Mouse (Mus musculus) thymus, postnatal 0 days (tissue): Measurements from ENCODE around the gene Prr36. TPM values are rescaled to one million over a fixed set of nuclear protein-coding genes. Genes with fewer than 3 reads are reported as not detected.
A peak's percentile ranks its signal among the peaks of the same experiment; 100 is the strongest.

Source experiments
- DNase-seq: peaks from one replicate; pipeline ENCODE4 v3.0.0-alpha.2; 2015; ENCODE audit warnings: low spot score
- polyA plus RNA-seq: library from polyadenylated mRNA; unstranded; fragments of >200 nt; fragmentation: Nextera tagmentation; extraction: Ambion mirVana; gene quantifications from 2 replicates; pipeline ENCODE4 v1.2.1, GENCODE M21; 2015

The Prr36 gene
- polyA plus RNA-seq, 1 experiment from 2014 or later = 0.42 TPM

DNA sequence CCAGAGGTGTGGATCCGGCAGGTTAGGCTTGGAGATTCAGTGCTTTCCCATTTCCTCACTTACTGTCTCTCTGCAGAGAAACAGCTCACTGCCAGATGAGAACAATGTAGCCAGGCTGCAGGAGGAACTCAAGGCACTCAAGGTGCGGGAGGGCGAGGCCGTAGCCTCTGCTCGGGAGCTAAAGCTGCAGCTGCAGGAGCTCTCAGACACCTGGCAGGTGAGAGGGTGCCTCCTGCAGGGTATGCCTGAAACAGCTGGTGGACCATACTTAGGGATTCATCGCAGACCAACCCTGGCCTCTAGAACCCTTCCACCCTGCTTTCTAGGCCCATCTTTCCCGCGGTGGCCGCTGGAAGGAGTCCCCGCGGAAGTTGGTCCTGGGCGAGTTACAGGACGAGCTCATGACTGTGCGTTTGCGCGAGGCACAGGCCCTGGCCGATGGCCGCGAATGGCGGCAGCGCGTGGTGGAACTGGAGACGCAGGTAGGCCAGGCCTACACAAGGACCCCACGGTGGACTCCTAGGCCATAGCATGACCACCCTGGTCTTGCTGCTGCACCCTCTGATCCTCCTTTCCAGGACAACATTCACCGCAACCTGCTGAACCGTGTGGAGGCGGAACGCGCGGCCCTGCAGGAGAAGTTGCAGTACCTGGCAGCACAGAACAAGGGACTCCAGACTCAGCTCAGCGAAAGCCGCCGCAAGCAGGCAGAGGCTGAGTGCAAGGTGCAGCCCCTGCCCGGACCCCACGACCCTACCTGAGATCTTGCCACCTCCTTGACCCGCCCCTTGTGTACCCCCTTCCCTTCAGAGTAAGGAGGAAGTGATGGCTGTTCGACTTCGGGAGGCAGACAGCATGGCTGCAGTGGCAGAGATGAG is 11.8 kb downstream of the Prr36 start:
- no peak for DNase-seq

DNA sequence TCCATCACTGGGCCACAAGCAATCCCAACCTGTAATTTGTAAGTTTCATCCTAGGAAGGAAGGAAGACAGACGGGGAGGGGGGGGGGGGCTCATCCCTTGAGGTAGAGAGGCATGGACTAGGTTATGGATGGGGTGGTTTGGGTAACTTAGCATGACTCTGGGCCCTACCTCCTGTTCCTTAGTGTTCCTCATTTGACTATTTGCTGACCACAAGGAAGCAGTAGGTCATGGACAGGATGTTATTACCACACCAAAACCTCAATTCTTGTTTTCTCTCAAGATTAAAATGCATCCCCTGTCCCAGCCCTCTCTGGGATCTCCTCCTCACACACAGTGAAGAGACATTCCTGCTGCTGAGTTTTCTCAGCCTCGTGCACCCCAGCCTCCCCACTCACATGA is 15.9 kb downstream of the Prr36 start:
- DNase-seq = no peak

DNA sequence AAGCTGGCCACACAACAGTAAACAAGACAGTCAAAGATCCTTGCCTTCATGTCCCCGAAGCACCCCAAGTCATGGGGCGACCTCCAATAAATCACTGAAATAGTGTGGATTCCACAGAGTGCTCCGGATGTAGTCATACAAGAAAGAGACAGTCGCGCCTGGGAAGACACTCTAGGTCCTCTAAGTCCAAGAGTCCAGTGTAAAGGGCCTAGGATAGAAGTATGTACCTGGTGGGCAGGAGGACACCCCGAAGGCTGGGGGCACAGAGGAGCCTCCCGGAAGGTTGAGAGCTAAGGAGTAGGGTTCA is 23.7 kb downstream of the Prr36 start:
- DNase-seq = no peak

DNA sequence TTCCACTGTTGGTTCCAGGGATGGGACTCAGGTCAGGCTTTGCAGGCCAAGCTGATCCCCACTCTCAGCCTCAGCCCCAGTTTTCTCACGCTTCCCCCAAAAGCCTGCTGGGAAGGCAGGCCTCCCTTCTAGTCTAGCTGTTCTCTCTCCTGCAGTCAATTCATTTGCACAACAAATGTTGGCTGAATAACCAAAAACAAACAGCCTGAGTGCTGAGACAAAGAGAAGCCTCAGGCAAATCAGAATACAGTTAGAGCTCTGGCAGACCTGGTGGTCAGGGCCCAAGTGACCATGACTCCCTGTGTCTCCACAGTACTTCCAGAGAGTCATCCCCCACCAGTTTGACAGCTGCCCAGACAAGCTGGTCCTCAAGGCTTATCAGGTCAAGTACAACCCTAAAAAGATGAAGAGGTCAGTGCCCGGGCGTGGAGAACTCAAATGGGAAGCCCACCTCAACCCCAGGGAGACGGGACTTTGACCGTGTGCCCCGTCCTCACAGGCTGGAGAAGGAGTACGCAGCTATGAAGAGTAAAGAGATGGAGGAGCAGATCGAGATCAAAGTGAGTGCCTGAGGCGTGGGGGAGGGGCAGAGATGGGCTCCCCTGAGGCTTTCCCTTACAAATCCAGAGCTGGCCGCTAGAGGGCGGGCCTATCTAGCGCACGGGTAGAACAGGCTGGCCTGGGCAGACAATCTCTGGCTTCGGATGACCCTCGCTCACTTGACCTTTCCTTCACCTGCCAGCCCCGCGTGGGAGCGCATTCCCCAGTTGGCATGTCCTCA is 24.3 kb downstream of the Prr36 start:
- peak; percentile 84 for DNase-seq

DNA sequence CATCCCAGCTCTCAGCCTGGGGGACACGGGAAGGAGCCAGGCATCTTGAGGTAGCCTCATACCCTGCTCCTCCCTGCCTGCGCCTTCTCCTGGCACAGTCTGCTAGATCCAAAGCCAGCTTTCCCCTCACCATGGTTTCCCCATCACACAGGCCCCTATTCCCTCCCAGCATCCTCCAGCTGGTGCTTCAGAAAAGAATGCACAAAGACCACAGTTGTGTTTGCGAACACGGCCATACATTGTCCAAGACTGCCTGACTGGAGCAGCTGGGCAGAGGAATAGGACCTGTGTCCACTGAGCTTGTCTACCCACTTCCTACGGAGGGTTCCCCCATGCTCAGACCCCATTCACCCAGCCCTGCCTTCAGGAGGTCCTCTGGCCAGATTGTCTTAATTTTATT is 25.0 kb downstream of the Prr36 start:
- no peak for DNase-seq

DNA sequence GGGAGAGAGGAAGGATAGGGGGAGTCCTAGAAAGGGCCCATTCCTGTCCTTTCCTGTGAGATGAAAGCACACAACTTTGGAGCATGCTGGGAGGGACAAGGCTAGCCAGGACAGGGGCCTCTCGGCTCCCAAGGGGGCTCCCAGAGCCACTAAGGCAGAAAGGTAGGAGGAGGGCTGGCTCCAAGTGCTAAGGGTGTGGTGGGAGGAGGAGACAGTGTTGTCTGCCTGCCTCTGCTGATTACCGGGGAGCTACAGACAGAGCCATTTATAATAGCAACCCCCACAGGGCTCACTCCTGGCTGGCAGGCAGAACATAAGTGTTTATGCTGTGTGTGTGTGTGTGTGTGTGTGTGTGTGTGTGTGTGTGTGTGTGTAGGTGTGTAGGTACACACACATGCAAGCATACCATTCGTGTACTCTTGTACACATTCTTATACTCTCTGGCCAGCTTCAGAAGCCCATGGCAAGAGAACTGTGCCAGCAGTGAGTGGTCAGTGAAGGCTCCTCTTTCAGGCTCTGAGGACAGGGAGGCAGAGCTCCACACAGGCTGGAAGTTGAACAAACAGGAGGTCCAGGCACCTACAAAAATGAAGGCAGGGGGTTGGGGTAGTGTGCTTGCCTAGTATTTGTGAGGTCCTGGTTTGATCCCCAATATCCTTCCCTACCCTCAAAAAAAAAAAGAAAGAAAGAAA is 28.1 kb downstream of the Prr36 start:
- DNase-seq = no peak

DNA sequence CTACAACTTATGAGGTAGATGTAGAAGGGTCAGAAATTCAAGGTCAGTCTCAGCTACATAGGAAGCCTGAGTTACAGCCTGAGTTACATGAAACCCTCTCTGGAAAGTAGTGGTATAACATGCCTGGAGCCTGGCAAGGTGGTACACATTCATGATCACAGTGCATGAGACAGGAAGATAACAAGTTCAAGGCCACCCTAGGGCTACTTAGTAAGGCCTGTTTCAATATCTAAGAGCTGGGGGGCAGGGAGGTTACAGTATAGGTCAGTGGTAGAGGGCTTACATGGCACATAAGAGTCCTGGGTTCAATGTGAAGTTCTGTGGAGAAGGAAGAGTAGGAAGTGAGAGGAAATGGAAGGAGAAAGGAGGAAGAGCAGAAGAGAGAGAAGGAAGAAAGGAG is 28.7 kb downstream of the Prr36 start:
- no peak for DNase-seq

DNA sequence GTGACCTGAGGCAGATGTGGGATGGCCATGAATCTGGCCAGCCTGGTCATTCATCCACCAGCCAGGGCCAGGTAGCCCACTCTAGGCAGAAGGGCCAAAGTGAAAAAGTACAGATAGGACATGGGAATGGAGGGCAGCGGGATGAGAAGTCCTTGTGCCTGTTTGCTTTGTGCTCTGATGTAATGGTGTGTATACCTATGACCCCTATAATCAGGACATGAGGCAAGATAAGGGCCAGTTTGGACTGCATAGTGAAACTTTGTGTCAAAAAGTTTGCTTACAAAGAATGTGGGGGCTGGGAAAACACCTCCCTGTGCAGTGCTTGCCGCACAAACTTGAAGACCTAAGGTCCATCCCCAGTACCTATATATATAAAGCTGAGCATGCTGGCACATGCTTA is 31.1 kb downstream of the Prr36 start:
- DNase-seq = no peak

DNA sequence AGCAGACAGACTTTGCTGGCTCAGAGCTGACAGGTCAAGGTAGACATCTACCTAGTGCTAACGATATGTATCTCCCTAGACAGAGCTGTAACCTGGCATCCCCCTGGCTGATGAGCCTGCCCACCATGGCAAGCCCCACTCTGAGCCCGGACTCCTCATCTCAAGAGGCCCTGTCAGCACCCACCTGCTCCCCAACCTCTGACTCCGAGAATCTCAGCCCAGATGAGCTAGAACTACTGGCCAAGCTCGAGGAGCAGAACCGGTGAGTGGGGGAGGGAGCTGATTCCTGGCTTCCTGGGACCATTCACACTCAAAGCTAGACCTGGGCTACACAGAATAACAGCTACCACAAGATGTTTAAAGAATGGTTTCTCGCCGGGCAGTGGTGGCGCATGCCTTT is 33.9 kb downstream of the Prr36 start:
- no peak for DNase-seq

DNA sequence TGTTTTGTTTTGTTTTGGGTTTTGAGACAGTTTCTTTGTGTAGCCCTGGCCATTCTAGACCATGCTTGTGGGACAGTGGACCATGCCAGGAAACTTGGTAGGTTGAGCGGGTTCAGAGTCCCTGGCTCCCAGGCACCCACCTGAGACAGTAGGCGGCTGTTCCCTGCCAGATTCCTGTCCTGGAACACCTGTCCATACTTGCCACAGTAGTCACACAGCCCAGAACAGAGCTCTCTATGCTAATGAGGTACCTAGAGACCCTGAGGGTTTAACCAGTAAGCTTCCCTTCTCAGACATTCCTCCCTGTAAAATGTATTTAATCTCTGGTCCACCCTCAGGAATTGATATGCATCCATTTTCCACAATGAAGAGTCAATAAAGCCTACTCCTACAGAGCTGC is 43.2 kb downstream of the Prr36 start:
- no peak for DNase-seq

DNA sequence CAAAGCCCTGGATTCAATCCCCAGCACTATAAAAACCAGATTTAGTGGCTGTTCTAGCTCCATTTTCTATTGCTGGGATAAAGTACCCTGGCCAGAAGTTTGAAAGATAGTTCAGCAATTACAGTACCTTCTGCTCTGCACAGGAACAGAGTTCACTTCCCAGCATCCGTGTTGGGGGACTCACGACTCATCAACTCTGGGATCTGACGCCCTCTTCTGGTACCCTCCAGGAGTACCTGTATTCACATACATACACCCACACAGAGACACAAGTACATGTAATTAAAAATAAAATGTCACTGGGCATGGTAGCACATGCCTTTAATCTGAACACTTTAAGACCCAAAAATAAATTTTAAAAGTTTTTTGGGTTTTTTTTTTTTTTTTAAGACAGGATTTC is 44.8 kb downstream of the Prr36 start:
- no peak for DNase-seq

DNA sequence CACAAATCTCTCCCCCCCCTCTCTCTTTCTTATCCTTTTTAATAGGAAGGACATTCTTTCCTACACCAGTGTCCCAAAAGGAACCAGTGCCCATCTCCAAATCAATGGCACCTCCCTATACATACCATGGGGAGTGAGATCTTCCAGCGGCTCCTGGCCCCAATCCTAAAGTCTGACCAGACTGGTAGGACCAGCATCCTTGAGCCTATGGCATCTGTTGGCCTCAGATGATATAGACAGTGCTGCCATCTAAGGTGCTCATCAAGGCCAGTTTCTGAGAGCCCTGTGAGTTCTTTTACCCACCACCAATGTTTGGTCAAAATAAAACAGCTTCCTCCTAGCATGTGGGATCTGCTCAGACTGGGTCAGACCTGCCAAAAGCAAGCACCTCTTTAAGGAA is 49.3 kb downstream of the Prr36 start:
- DNase-seq = no peak

DNA sequence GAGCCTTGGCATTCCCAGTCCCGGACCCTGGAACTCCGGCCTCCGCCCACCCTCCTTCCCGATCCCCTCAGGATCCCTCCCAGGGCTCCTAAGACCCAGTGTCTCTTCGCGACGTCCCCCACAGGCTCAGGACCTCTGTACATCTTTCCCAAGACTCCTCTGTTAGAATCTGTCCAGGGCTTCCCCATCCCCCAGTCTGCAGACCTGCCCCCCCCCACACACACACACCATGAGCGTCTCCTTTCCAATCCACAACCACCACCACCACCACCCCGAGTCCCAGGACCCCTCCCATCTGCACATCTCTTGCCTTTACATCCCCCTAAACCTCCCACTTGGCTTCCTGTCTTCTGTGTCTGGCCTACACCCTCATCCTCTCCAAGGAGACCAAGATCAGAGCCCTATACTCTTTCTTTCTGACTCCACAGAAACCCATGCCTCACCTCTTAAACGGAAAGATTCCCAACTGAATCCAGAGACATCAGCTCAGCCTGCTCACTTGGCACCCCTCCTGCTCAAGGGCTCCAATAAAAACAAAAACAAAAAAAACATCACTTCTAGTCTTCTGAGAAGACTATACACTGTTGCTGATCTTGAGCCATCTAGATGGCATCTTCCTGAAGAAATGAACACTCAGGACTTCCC is 50.3 kb downstream of the Prr36 start:
- peak; percentile 24 for DNase-seq

DNA sequence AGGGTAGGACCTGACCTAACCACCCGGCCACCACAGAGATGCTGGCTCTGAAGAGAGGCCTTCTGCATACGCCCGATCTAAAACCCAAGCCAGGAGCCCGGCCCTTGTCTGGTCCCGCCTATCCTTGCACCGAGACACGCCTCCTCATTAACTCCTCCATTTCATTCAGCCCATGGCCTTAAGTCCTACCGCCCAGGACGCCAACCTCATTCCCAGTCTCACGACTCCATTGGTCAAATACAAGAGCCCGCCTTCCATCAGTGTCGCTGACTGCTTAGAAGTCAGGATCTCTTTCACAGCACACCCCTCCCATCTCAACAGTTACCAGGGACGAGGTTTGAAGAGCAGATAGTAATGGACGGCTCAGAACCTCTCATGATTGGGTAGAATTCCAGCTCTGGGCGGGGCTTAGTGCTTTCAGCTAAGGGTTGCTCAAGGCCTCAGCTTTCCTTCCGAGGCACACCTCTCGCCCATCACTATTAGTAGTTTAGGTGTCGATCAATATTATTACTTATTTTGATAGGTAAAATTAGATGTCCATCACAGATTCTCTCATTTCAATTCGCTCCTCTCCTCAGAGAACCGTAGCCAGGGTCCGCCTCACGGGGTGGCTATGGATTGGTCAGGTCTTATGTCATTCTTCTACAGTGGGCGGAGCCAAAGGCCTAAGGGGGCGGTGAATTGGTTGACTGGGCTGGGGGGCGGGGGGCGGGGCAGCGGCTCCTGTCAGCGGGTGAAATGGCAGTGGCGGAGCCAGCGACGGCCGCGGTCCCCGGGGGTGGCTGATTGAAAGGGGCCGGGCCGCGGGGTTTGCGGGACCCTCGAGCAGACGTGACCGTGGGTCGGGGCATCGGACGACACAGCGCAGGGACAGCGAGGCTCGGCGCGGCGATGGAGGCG is 51.2 kb downstream of the Prr36 start, which contains the start of gene Evi5l:
Gene Evi5l (plus strand): TSS at position 716 of the 900 bp plus-strand sequence.
- DNase-seq = peak; percentile 99

DNA sequence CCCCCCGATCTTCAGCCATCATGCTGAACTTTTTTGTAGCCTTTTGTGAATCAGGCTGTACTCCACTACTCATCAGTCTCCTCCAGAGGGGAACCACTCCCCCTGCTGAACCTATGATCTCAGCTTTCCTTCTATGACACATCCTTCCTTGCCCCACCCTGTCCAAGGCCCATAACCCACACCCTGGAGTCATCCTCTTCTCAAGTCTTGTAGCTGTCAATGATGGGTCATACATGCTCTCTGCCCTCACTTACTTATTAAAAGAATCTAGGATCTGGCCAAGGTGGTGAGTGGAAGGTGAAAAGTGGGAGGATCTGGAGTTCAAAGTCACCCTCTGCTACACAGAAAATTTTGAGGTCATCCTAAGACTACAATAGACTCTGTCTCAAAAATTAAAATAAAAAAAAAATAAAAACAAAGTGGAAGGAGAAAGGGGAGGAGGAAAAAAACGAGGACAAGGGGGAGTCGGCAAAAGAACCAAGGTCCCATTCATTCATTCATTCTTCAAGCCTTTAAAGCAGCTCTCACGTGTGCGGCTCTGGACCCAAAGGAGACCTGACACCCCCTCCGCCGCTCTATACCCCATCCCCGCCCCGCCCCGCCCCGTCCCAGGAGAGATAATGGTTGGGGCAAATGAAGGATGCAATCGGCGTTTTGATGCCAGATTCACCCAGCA is 51.9 kb downstream of the Prr36 start:
- peak; percentile 17 for DNase-seq

DNA sequence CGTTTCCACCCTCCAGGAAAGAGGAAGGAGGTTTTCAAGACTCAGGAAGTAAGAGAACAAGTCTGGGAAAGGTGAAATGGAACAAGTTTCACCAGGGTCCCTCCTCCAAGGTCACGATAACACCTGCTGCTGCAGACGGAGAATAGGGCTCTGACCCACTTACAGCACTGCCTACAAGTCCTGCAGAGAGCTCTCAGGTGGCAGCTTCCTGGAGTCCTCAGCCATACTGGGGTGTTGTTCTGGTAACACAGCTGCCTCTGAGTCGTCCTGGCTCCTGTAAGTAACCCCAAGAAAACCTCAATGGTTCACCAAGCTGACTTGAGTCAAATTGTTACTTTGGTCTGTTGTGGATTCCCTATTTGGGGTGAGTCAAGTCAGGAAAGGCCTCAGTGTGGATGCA is 54.5 kb downstream of the Prr36 start:
- DNase-seq = peak; percentile 83
